Mouse (Mus musculus) left cerebral cortex, adult 11 months (tissue): ENCODE data around the gene Lrrc10.
"Not testable (repeated sequence)": the region's sequence is repeated elsewhere in the genome, so short reads cannot be mapped to it uniquely, and the experiment has no call there.

Experiments
- DNase-seq: peaks from one replicate; pipeline ENCODE4 v3.0.0; 2022; ENCODE audit warnings: low spot score

Lrrc10 gene

GRCm38 (mm10) chr10:117043497-117044166, 1.5 kb upstream of the Lrrc10 start:
- DNase-seq = not testable (repeated sequence)

DNA sequence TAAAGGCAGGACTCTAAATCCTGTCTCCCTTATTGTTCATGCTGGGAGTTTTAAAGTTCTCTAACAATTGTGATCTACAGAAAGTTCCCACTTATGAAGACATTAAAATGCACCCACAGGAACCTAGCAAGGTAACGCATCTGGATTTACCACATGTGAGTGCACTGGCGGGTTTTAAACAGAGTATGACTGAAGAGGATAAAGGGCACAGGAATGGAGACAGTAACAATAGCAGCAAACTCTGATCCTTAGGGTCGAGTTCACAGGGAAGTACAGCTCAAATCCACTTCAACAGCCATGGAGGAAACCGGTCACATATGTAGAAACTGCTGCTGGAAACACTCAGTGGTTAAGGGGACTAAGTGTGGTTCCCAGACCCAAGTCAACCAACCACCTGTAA, 4.1 kb downstream of the Lrrc10 start:
- DNase-seq = no peak

GRCm38 (mm10) chr10:117049961-117050597, 4.9 kb downstream of the Lrrc10 start:
- DNase-seq = no peak

DNA sequence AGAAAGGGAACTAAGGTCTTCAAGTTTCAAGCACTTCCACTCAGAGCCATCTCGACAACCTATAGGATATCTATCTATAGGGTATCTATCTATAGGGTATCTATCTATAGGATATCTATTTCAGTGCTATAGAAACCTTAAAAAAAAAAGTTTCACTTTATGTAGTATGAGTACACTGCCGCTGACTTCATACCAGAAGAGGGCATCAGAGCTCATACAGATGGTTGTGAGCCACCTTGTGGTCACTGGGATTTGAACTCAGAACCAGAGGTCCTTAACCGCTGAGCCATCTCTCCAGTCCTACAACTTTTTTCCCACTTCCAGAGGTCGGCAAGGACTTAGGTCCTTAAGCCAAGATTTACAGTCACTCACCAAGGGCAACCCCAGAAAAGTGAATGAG, 10.5 kb downstream of the Lrrc10 start:
- DNase-seq = no peak

- DNase-seq = no peak
Measured at GRCm38 (mm10) chr10:117062894-117063253, 17.7 kb downstream of the Lrrc10 start.

DNA sequence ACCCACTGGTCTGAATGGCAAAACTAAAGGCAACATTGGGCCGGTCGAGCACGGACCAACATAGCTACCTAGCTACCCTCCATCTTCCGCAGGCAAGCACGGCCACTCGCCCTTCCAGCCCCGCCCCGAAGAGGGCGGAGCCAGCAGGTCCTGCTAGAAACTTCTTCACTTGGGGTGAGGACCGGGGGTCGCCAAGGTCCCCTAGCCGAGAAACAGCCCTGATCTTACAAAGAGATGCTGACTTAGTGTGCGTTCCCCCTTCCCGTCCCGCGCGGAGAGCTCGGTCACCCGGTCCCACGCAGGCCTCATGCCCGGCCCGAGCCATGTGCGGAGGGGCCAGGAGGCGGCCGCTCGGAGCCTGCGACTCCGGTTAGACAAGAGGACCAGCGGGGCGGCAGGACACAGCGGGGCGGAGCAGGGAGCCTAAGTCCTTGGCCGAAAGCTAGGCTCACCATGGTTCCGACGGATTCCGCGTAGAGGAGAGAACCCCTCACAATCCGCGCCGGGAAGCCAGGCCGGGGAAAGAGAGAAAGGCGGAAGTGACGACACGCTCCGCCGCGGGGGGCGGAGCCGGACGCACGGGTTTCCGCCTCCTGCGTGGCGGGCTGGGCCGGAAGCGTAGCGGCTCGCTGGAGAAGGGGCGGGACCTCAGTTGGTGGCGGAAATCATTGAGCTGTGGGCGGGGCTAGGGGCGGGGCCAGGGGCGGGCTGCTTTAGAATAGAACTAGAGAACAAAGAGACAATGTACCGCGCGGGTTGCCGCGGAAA, 18.3 kb downstream of the Lrrc10 start, which contains the start of gene Cct2:
Gene Cct2, minus strand, starts transcription at position 561 of the 768 bp plus-strand sequence.
- DNase-seq = peak; percentile 82

DNA sequence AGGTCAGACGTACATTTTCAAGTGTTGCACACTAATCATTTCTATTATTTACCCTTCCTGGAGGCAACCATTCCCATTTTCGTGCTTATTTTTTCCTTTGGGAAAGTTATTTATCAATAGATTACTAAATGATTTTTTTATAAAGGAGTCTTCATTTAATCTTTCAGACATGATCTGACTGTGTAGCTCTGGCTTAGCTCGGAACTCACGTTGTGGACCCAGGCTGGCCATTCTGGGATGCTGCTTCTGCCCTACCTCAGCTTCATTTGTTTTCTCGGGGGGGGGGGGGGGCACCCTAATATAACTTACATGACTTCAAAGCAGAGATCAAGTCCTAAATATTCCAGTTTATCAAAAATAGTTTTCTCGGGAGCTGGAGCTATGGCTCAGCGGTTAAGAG, 18.9 kb downstream of the Lrrc10 start:
- no peak for DNase-seq

DNA sequence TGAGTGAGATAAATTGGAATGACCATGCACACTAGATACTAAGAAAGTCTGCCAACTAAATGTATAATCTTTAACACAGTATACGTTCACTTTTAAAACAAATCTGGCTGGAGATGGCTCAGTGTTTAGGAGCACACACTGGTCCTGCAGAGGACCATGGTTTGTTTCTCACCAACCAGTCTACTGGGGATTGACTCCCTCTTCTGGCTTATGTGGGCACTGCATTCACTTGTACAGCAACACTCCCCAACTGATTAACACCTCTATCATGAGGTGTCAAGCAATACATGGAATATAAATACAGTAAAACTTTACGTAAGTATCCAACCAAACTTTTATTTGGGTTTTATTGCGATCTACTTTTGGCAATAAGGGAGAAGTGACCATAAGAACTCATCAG, 24.0 kb downstream of the Lrrc10 start:
- DNase-seq = no peak

- no peak for DNase-seq
Measured at GRCm38 (mm10) chr10:117072191-117072888, 27.2 kb downstream of the Lrrc10 start.

GRCm38 (mm10) chr10:117073176-117073575, 28.0 kb downstream of the Lrrc10 start:
- DNase-seq = no peak

DNA sequence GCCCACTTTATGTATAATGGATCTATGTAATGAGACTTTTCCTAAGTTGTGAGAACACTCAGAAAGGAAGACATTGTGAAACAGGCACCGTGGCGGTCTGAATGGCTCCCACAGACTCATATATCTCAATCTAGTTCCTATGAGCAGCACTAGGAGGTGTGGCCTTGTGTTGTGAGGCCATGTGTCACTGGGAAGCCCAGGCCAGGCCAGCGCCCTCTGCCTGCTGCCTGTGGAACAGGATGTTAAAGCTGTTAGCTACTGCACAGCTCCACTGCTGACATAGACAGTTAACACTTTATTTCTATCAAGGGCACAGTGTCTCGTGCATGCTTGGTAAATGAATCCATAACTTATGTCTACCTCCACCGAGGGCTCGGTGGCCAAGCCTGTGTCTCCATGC, 33.1 kb downstream of the Lrrc10 start:
- no peak for DNase-seq

DNA sequence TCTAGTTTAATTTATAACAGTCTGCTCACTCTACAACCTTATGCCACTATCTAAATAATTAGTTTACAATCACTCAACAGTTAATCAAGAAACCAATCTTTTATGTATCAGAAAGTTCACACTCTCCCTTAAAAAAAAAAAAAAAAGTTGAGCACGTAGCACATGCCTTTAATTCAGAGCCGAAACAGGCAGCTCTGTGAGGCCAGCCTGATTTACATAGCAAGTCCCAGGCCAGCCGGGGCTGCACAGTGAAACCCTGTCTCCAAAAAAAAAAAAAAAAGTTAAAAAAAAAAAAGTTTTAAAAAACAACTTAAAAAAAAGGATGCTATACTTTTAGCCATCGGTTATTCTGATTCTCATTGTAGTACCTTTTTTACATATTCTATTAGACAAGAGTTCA, 36.2 kb downstream of the Lrrc10 start:
- DNase-seq = no peak

- no peak for DNase-seq
Measured at GRCm38 (mm10) chr10:117081914-117082359, 36.8 kb downstream of the Lrrc10 start.

DNA sequence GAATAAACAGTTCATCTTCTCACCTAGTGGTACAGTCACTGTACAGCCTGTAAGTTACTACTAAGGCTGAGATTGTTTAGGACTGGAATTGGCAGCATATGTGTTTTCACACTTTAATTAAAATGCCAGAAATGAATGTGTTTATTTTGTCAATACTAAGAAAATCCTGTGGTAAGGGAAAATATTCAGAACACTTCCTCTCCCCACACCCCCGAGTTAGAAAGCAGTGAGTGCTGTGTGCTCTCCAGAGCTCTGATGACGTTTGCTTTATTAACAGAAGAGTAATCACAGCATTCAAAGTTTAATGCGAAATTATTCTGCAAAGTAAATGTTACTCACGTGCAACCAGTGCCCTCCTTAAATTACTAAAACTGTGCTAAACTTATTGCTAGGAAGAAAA, 44.5 kb downstream of the Lrrc10 start:
- no peak for DNase-seq

GRCm38 (mm10) chr10:117094504-117095329, 49.6 kb downstream of the Lrrc10 start:
- DNase-seq = peak; percentile 19

- no peak for DNase-seq
Measured at GRCm38 (mm10) chr10:117096096-117096495, 51.0 kb downstream of the Lrrc10 start.
